Mouse (Mus musculus): ENCODE data around the gene Olfr52.
"Not testable (repeated sequence)": the region's sequence is repeated elsewhere in the genome, so short reads cannot be mapped to it uniquely, and the experiment has no call there.

The Olfr52 gene

DNA sequence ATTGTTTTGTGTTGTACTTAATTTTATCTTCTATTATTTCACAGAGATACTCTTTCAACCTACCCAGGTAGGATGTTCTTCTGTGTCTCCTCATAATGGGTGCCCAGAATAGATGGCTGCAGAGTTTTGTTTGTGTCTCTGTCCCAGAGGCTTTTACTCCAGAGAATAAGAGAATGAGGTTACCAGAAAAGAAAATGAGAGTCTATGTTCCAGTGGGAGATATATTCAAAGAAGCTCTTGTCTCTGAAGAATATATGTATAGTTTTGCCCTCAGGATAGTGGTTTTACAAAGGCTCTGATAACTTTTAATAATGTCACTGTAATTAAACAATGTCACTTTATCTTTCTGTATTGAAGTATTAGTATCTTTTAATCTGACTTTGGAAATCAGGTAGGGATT, at the start of gene Olfr52:
Olfr52 (minus strand) TSS at position 101 of the 400 bp plus-strand sequence.
- DNase-seq: no peak

DNA sequence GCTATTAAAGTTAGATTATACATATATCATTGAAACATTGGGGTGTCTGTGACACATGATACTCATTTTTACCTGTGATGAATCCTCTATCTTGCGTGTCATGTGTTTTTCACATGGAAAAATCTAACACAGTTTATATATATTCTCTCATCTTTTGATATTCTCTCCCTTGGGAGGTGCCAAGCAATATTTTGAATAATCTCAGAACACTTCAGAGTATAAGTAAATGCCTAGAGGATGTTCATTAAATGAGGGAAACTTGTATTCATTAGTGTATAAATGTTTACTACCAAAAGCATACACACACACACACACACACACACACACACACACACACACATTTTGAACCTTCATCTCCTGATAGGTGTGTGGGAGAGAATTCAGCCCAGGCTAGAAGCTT, 45.8 kb upstream of the Olfr52 start, which contains the start of gene Olfr1047:
Olfr1047 (minus strand) TSS at position 101 of the 400 bp plus-strand sequence.
- no peak for DNase-seq

GRCm38 (mm10) chr2:86219214-86219613, 33.7 kb upstream of the Olfr52 start, which contains the start of gene Olfr1046:
TSS of gene Olfr1046 (minus strand) at chr2:86219314.
- no peak for DNase-seq

- no peak for DNase-seq
Measured at GRCm38 (mm10) chr2:86202909-86203308, 17.4 kb upstream of the Olfr52 start, which contains the start of gene Olfr1045. TSS of gene Olfr1045 (minus strand) at chr2:86203009.

GRCm38 (mm10) chr2:86195863-86196262, 10.4 kb upstream of the Olfr52 start:
- no peak for DNase-seq

- no peak for DNase-seq
Measured at GRCm38 (mm10) chr2:86179950-86180349, 5.5 kb downstream of the Olfr52 start.

DNA sequence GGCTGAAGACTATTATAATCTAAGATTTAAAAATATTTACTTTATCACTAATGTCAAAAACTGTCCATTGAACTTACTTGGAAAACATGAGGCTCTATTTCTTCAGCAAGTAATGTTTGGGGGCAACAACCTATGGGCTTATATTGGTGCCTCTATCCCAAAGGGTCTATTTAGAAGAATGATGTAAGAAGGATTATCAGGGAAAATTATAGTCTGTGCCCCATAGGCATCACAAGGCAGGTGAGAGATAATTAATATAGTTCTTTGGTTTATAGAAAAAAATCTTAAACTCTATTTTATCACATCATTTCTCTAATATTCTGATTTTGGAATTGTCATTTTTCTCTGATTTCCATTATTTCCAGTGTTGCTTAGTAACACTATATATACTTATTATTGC, 7.8 kb downstream of the Olfr52 start, which contains the start of gene Olfr1044:
Olfr1044 (minus strand) TSS at position 101 of the 400 bp plus-strand sequence.
- no peak for DNase-seq

DNA sequence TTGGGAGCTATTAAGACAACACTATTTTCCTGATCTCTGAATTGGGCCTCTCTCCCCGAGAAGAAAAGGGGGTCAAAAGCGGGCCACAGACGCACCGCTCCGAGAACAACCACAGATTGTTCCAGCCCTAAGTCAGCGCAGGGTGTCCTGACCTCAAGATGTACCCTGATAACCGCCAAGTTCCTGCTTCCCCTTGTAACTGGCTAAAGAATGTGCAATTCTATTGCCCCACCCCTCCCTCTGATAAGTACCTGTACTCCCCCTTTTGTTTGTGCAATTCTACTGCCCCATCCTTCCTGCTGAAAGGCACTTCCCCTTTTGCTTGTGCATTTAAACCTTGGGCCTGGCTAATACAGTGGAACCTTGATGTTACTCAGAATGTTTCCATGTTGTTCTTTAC, 10.1 kb downstream of the Olfr52 start:
- DNase-seq: not testable (repeated sequence)

GRCm38 (mm10) chr2:86167422-86167821, 18.1 kb downstream of the Olfr52 start, which contains the start of gene Olfr1043:
TSS of gene Olfr1043 (minus strand) at chr2:86167522.
- DNase-seq: no peak

GRCm38 (mm10) chr2:86161738-86162137, 23.7 kb downstream of the Olfr52 start, which contains the start of gene Olfr1042:
TSS of gene Olfr1042 (minus strand) at chr2:86161838.
- no peak for DNase-seq

DNA sequence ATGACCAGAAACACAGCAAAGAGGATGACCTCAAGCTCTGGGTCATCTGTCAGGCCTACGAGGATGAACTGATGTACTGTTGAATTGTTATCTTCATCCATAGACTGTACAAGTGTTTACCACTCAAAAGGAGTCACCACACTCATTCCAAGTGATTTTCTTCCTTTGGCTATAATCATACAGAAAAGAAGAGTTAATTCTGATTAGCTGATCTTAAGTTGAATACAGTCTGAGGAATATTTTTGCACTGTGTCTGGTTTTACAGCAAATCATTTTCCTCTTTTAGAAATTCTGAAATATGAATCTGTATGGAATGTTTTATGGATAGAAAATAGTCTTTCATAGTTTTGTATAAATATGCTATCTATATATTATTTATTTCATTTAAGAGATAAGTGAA, 38.9 kb downstream of the Olfr52 start, which contains the start of gene Olfr1040:
Olfr1040 (minus strand) TSS at position 101 of the 400 bp plus-strand sequence.
- DNase-seq: no peak

- DNase-seq: no peak
Measured at GRCm38 (mm10) chr2:86135828-86136227, 49.7 kb downstream of the Olfr52 start, which contains the start of gene Olfr1039. TSS of gene Olfr1039 (minus strand) at chr2:86135928.

All from thymus, postnatal 14 days (tissue).